Mouse (Mus musculus) C2C12 (cell line): ENCODE measurements around the gene Ppm1h. TPM values are rescaled to one million over a fixed set of nuclear protein-coding genes. Genes with fewer than 3 reads are reported as not detected.

Experiments
- H3K27me3 ChIP-seq: one replicate; pipeline ENCODE4 v1.6.1; 2011; ENCODE audit not compliant: control insufficient read depth, insufficient read depth, insufficient read length
- H3K36me3 ChIP-seq: one replicate; pipeline ENCODE4 v1.6.1; 2011; ENCODE audit not compliant: control insufficient read depth, insufficient read depth
- H3K4me3 ChIP-seq: one replicate; pipeline ENCODE4 v1.5.1; 2011; ENCODE audit warnings: mild to moderate bottlenecking, control low read depth; ENCODE audit not compliant: poor library complexity, insufficient read depth, severe bottlenecking
- H3K79me2 ChIP-seq: one replicate; pipeline ENCODE4 v1.6.1; 2011; ENCODE audit not compliant: control insufficient read depth, insufficient read depth
- H3K79me3 ChIP-seq: one replicate; pipeline ENCODE4 v1.6.1; 2011; ENCODE audit warnings: low read depth, control low read depth
- H3ac ChIP-seq: one replicate; pipeline ENCODE3; 2011; ENCODE audit warnings: low read depth; ENCODE audit not compliant: control insufficient read depth, insufficient read length
- CEBPB ChIP-seq: IDR thresholded peaks from one replicate; pipeline ENCODE4 v1.6.1; 2011; ENCODE audit warnings: low read depth, mild to moderate bottlenecking, control low read depth, moderate library complexity
- CTCF ChIP-seq: IDR thresholded peaks from one replicate; pipeline ENCODE4 v1.5.1; 2011; ENCODE audit not compliant: control insufficient read depth, insufficient read depth, insufficient read length
- FOSL1 ChIP-seq: IDR thresholded peaks from one replicate; pipeline ENCODE4 v1.8.0; 2011; ENCODE audit warnings: mild to moderate bottlenecking, low read length; ENCODE audit not compliant: poor library complexity, insufficient read depth, severe bottlenecking
- MAX ChIP-seq: IDR thresholded peaks from one replicate; pipeline ENCODE4 v1.6.1; 2011; ENCODE audit warnings: mild to moderate bottlenecking, control low read depth
- MYOD1 ChIP-seq: IDR thresholded peaks from one replicate; pipeline ENCODE4 v1.6.1; 2011; ENCODE audit warnings: low read depth; ENCODE audit not compliant: control insufficient read depth, insufficient read length
- MYOG ChIP-seq: IDR thresholded peaks from one replicate; pipeline ENCODE4 v1.6.1; 2011; ENCODE audit not compliant: control insufficient read depth, insufficient read length; ENCODE audit errors: extremely low read depth
- USF1 ChIP-seq: IDR thresholded peaks from one replicate; pipeline ENCODE4 v1.6.1; 2011; ENCODE audit warnings: low read depth, mild to moderate bottlenecking, control low read depth, moderate library complexity
- polyA plus RNA-seq: library from polyadenylated mRNA; unstranded; fragments of >200 nt; fragmentation: generic; extraction: Trizol; gene quantifications from one replicate; pipeline ENCODE4 v1.2.1, GENCODE M21; 2012; ENCODE audit warnings: missing spikeins

The Ppm1h gene
- polyA plus RNA-seq, 1 experiment = 0.06 TPM

- Histone ChIP-seq H3K79me3 (no peaks in the 10 kb centered on the region), H3K4me3 (no peak overlapping the region), H3ac (no peak overlapping the region), H3K27me3 (no peaks in the 10 kb centered on the region), H3K36me3 (no peaks in the 10 kb centered on the region), H3K79me2 (no peaks in the 10 kb centered on the region)
- no peak for TF ChIP-seq CTCF
- no peak for TF ChIP-seq CEBPB
- TF ChIP-seq MAX = no peak
- no peak for TF ChIP-seq USF1
- TF ChIP-seq MYOG = no peak
- no peak for TF ChIP-seq MYOD1
- no peak for TF ChIP-seq FOSL1
These were observed 265.3 kb downstream of the Ppm1h start for GRCm38 (mm10) chr10:122943824-122944223.

GRCm38 (mm10) chr10:122944888-122945287, 266.3 kb downstream of the Ppm1h start:
- no peaks in the 10 kb centered on the region for H3K27me3 ChIP-seq
- no peaks in the 10 kb centered on the region for H3K79me2 ChIP-seq

GRCm38 (mm10) chr10:122950966-122951365, 272.4 kb downstream of the Ppm1h start:
- Histone ChIP-seq H3ac (no peak overlapping the region), H3K79me3 (no peaks in the 10 kb centered on the region), H3K36me3 (no peaks in the 10 kb centered on the region), H3K27me3 (no peaks in the 10 kb centered on the region), H3K79me2 (no peaks in the 10 kb centered on the region), H3K4me3 (no peak overlapping the region)
- TF ChIP-seq FOSL1 = no peak
- TF ChIP-seq MYOG = no peak
- no peak for TF ChIP-seq CEBPB
- TF ChIP-seq USF1 = no peak
- TF ChIP-seq MYOD1 = no peak
- no peak for TF ChIP-seq MAX
- TF ChIP-seq CTCF = no peak

More at GRCm38 (mm10) chr10:122944888-122945287, 266.3 kb downstream of the Ppm1h start:
- no peaks in the 10 kb centered on the region for H3K36me3 ChIP-seq
- H3K79me3 ChIP-seq = no peaks in the 10 kb centered on the region
- no peak overlapping the region for H3ac ChIP-seq
- H3K4me3 ChIP-seq = no peak overlapping the region
- TF ChIP-seq USF1 = no peak
- no peak for TF ChIP-seq MYOD1
- no peak for TF ChIP-seq CTCF
- TF ChIP-seq MYOG = no peak
- no peak for TF ChIP-seq MAX
- no peak for TF ChIP-seq CEBPB
- TF ChIP-seq FOSL1 = no peak

GRCm38 (mm10) chr10:122953576-122953975, 275.0 kb downstream of the Ppm1h start:
- H3K79me3 ChIP-seq = no peaks in the 10 kb centered on the region
- H3K36me3 ChIP-seq = no peaks in the 10 kb centered on the region
- H3ac ChIP-seq = no peak overlapping the region
- no peaks in the 10 kb centered on the region for H3K27me3 ChIP-seq
- H3K4me3 ChIP-seq = no peak overlapping the region
- no peaks in the 10 kb centered on the region for H3K79me2 ChIP-seq
- no peak for TF ChIP-seq MAX
- TF ChIP-seq CTCF = no peak
- no peak for TF ChIP-seq CEBPB
- no peak for TF ChIP-seq MYOG
- TF ChIP-seq USF1 = no peak
- TF ChIP-seq MYOD1 = no peak
- TF ChIP-seq FOSL1 = no peak

- Histone ChIP-seq H3K79me2 (no peaks in the 10 kb centered on the region), H3K79me3 (no peaks in the 10 kb centered on the region), H3K36me3 (no peaks in the 10 kb centered on the region), H3ac (no peak overlapping the region), H3K27me3 (no peaks in the 10 kb centered on the region), H3K4me3 (no peak overlapping the region)
- TF ChIP-seq FOSL1 (no peak), CTCF (no peak), CEBPB (no peak), MAX (no peak), MYOG (no peak)
These were observed 279.4 kb downstream of the Ppm1h start for GRCm38 (mm10) chr10:122957918-122958317.

- no peak for TF ChIP-seq CEBPB
- no peaks in the 10 kb centered on the region for H3K27me3 ChIP-seq
- no peak overlapping the region for H3K4me3 ChIP-seq
- no peaks in the 10 kb centered on the region for H3K36me3 ChIP-seq
- H3K79me2 ChIP-seq = no peaks in the 10 kb centered on the region
- H3ac ChIP-seq = no peak overlapping the region
- no peaks in the 10 kb centered on the region for H3K79me3 ChIP-seq
These were observed 280.1 kb downstream of the Ppm1h start for GRCm38 (mm10) chr10:122958699-122959098.
